Mouse (Mus musculus): ENCODE data around the gene Ackr1.

The Ackr1 gene

DNA sequence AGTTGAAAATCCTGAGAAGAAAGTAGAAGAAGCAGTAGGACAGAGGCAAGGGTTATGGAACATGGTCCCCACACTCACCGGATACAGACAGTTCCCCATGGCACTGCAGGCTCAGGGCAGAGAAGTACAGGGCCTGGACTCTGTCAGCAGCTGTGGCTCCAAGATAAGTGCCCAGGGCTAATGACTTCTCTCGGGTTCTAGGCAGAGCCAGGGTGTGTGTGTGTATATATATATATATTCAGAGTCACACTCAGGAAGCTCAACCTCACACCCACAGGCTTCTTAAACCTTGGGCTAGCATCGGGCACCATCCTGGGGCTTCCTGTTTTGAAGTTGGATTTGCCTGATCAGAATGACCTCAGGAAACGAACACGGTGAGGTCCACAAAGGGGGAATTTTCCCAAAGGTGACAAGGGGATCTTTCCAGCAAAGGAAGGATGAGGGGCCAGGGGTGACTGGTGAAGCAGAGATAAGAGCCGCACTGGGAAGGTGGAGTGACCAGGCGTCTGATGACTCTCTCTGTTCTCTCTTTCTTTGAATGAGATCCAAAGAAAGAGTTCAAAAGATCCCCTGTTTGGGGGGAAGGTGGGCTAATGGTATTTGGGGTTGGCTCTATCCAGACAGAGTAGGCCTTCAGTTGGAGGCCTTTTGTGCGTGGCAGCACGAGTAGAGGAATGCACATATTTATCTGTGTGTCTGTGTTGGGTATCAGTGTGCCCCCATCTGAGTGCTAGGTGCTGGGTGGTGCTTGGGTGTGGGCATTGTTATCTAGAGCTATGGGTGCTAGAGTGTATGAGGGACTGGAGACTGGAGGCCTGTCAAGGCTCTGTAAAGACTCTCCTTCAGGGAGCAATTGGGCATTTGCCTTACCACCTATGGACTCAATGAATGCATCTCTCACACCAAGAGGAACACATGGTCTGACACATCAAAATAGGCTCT, at the start of gene Ackr1:
Gene Ackr1, minus strand, starts transcription at position 439 of the 942 bp plus-strand sequence.
- DNase-seq (ENCODE audit: low spot score): peak; percentile 64

DNA sequence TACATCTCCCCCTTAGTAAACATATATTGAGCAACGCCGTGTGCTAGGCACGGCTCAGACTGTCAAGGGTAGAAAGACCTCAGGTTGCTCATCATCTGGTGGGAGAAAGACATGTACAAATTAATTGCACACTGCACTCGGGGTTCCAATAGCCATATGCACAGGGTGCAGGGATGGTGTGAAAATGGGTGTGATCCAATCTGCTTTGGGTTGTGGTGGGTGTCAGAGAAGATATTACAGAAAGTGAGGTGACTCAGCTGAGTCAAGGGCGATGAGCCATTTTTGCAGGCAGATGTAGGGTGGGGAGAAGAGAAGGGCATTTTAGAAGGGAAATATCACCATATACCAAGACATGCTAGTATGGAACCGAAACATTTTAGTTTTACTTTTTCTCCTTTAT, 47.9 kb upstream of the Ackr1 start:
- DNase-seq (ENCODE audit: low spot score): no peak

DNA sequence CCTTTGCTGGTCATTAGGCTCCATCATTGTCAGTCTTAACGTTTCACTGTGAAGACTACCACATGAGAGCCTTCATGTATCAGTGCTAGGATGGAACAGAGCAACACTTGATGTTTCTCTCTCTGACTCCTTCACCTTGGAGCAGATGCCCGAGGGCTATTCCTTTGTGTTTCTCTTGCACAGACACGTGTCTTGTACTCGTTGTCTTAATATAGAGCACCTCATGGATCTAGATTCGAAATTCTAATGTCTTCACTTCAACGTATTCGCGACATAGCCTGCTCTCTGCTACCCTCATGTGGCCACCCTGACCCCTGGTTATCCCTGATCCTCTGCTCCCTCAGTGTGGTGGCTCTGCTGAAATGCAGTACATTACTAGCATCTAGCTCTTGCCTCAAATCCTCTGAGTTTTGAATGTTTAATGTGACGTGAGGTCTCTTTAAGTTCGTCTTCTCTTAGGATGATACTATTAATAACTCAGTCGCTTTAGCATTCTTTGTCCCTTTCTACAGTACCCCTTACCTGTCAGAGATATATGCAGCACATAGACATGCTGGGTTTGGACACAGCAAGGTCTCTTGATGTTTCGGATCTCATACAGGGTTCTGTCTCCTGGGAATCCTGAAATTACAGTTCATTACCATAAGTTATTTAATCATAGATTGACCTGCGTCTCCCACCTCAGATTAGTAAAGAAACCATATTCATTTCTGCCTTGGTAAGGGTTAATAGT, 44.0 kb upstream of the Ackr1 start:
- DNase-seq (ENCODE audit: low spot score): peak; percentile 16

DNA sequence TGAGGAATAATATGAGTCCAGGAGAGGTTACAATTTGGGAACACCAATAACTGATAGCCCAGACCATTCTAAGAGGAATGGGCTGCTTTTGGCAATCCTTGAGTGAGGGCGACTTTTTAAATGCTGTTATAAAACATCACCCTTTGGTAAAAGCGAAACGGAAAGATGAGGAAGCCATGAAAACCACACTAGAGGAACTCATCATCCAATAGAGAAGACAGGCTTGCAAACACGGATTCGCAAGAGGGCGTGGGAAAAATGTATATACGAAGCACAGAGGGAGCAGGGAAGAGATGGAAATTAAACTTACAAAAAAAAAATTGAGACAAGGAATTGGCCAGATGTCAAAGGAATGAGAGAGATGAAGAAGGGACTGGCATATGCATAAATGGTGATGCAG, 40.5 kb upstream of the Ackr1 start:
- no peak for DNase-seq (ENCODE audit: low spot score)

DNA sequence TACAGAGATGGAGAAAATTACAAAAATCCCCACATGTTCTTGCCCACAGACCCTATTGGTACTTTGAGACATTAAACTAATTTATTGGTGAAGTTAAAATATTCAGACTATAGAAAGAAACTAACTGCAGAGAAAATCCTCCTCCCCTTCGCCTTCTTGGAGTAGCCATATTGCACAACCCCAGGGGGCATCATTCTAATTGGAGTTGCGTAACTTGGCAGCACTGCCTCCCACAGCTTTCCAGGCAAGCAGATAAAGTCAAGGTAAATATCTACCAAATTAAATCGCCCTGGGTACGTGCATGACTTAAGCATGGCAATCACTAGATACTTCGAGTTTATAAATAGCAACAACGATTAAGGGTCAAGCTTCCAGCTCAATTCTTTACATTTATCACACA, 38.0 kb upstream of the Ackr1 start:
- DNase-seq (ENCODE audit: low spot score): no peak

DNA sequence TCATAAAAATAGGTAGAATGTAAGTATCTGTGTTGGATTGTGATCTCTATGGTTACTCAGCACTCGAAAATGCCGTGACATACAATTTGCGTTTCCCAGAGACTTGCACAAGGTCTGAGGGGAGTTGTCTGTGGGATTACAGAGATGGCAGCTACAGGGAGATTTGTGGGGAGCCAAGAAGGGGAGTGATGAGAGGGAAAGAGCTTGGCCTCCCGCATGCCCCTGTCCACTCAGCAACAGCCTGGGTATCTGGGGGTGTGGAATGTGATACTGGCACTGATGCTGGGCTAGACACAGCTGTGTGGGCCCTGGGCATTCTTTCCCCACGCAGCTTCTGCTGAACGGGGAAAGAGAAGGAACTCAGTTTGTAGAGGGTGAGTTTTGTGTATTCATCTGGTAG, 36.9 kb upstream of the Ackr1 start:
- no peak for DNase-seq (ENCODE audit: low spot score)

DNA sequence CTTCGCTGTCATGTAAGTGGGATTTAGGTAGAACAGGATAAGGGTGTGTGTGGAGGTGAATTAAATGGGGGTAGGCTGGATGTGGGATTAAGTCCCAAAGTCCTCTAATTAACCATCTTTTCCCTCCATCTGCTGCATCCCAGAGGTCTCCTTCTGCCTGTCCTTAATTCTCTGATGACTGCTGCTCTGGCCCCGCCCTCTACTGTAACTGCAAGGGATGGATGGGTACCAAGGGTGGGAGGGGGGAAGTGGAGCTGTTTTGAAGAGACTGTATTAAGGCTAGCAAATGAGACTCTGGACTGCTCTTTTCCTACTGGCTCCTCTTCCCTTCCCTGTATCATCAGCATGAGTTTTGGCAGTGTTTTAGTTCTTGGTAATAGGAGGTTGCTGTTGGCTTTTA, 36.1 kb upstream of the Ackr1 start:
- no peak for DNase-seq (ENCODE audit: low spot score)

DNA sequence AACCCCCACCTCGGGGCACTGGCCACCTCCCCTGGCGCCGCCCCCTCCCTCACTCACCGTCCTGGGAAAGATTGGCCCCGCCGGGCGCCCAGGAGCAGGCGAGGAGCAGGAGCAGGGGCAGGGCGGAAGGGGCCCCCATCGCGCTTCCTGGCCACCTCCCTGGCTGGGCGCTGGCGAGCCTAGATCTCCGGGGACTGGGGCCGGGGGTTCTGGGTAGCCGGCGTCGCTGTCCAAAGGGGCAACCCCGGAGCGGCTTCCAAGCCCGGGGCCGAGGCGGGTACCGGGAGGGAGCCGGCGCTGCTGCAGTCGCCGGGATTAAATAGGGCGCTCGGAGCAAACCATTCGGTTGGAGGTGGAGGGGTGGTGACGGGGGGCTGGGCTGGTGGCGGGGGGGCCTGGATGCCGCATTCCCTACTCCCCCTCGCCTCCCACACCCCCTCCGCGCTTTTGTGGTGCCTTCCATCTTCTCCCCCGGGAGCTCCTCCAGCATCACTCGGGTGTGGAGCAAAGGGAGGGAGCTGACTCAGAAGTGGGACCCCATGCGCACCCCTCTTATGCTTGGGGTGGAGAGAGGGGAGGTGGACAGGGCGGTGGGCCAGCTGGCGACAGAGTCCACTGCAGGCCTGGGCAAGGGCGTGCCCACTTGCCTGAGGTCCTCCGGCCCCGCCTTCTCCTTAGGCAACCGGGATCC, 34.0 kb upstream of the Ackr1 start, which contains the start of gene Cadm3:
Gene Cadm3, minus strand, starts transcription at position 340 of the 691 bp plus-strand sequence.
- DNase-seq (ENCODE audit: low spot score): no peak

DNA sequence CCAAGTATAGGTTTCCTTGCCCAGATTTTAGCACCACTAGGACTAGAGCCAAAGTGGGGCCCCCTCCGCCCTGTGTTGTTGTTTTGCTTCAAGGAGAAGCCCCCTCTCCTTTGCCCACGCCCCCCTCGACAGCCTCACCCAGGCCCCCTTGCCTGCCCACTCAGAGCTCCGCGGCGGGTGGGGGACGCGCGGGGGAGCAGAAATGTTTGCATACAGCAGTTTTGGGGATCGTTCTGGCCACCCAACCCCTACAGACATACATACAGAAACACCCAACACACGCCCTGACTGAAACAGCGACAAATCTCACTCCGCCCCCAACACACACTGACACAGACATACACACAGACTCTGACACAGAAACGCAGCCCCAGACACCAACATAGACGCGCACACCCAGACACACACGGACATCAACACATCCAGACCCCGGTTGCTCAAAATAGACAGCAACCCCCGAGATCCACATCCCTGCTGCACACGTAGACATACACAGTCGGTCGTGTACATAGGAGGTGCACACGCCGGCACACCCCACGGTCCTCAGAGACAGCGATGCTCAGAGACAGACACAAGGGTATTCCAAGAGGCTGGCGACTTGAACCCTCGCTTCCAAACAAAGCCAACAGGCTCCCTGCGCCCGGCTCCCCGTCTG, 33.3 kb upstream of the Ackr1 start:
- DNase-seq (ENCODE audit: low spot score): no peak

DNA sequence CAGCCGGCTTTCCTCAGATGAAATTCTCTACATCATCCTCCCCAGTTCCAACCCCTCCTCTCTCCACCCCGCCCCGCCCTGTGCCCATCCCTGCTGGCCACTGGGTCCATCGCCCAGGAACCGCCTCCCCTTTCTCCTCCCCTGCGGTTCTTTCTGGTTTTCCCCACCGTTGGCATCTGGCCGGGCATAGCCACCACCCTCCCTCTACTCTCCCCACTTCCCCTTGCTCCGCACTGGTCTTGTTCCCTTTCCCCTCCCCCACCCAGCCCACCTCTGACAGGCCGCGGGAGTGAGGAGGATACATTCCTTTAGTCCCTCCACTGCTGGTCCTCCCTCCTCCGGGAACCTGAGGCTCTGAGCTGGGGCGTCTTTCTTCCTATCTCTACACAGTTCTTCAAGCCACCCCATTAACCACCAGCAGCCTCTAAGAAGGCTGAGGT, 32.4 kb upstream of the Ackr1 start:
- DNase-seq (ENCODE audit: low spot score): no peak

DNA sequence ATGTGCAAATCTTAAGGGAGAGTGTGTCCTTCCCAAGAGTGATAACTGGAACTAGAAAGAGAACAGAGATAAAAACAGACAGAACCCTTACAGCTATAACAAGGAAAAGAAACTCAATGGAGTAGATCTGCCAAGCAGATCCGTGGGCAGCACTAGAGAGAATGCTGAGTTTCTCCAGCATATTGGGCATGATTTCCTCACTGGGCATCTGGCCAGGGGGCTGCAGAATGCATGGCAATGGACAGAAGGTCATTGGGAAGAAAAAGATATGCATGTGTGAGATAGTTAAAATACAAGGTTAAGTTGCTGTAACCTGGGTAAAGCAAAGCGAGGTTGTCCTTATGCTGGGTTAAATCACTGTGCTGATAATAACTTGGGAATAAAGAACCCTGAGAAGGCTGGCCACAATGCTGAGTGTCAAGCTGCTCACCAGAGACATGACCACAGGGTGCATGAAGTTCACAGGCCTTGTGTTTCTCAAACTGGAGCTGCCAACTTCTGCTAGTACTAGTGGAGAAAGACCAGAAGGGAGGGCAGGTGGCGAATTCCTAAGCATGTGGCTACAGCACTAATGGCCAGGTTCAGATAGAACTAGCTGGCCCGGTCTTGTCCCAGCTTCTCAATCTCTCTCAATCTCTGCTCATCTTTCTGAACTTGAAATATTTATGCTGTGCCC, 30.7 kb upstream of the Ackr1 start:
- DNase-seq (ENCODE audit: low spot score): no peak

DNA sequence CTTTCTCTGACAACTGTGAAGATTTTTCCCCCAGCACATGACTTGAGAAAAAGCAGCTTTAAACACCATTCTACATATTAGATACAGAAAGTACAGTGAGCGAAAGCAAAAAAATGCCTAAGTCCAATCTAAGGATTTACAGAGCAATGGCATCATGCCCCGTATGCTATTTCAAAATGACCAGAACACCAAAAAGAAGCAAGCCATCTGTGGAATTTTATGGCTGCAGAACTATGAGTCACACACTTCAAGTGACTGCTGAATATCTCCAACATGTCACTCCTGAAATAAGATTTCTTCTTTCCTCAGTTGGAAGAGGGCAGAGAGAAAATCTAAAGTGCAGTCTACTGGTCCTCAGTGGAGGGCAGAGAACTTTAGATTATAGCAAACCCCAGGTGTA, 29.9 kb upstream of the Ackr1 start:
- DNase-seq (ENCODE audit: low spot score): no peak

DNA sequence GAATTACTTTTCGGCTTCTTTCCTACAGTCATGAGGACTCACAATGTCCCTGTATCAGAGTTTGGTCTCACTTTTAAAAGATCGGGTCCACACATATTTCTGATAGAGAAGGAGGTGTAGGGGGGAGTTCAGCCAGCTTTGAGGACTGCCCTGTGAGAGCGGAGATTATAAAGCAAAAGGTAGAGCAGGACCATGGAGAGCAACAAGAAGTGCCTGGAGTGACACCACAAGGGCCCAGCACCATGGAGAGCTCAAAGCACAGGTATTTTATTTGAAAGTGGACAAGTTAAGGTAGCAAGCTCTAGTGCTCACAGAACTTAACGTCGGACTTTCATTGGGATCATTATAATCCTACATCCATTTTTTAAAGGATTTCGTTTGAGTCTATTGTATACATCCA, 28.1 kb upstream of the Ackr1 start:
- no peak for DNase-seq (ENCODE audit: low spot score)

DNA sequence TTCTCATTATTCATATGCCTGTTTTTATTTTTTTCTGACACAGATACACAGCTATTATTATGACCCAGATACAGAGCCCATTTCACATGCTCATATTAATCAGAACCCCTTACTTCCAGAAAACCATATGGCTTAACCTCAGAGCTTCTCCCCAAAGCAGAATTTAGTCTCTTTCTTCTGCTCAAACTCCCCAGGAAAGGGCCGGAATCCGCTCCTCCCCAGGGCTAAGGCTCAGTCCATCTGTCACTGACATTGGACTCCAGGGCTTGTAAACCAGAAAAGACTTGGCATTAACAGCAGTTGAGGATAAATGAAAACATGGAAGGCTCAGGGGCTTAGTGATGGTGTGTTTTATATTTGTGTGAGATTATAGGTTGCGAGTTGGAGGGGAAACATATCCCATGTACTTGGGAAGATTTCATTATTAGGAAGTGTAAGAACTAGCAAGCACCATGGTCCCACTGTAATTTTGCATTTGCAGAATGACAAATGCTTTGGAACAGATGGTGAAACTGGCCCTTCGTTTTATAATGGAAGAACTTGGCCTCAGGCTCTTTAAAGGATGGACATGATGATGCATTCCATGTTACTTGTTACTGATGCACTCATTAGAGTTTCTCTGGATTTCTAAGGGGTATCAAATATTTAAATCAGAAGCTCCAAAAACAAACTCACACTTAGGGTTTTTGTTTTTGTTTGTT, 26.2 kb upstream of the Ackr1 start:
- DNase-seq (ENCODE audit: low spot score): no peak

DNA sequence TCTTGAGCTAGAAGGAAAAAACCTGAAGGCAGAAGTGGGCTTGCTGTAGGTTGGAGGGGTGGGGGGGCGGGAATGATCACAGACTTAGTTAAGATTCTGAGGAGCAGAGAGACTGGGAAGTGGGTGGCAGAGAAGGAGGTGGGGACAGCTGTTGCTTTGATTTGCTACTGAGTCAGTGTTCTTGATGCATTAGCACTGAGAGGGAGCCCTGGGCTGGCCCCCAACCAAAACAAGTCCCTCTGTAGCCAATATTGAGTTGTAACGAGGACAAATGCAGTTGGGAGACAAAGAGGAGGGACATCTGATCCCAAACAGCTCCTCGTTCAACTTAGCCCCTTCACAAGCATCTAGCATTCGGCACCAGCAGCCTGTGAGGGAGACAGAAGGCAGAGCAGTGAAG, 24.2 kb upstream of the Ackr1 start:
- DNase-seq (ENCODE audit: low spot score): no peak

DNA sequence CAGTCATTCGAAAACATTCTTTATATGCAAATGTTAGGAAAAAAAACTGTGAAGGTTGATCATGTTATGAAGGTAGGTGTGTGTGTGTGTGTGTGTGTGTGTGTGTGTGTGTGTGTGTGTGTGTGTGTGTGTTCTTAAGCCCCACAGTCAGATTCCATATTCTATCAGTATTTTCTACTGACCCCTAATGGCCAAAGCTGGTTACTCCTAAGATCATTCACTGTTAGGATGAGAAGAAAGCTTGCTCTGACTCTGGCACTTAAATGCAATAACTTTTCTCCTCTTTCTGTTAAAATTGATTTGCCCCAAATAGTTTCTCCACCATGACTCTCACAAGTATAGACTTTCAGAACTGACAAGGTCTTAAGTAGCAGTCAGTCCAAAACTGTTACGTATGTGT, 23.1 kb upstream of the Ackr1 start:
- no peak for DNase-seq (ENCODE audit: low spot score)

DNA sequence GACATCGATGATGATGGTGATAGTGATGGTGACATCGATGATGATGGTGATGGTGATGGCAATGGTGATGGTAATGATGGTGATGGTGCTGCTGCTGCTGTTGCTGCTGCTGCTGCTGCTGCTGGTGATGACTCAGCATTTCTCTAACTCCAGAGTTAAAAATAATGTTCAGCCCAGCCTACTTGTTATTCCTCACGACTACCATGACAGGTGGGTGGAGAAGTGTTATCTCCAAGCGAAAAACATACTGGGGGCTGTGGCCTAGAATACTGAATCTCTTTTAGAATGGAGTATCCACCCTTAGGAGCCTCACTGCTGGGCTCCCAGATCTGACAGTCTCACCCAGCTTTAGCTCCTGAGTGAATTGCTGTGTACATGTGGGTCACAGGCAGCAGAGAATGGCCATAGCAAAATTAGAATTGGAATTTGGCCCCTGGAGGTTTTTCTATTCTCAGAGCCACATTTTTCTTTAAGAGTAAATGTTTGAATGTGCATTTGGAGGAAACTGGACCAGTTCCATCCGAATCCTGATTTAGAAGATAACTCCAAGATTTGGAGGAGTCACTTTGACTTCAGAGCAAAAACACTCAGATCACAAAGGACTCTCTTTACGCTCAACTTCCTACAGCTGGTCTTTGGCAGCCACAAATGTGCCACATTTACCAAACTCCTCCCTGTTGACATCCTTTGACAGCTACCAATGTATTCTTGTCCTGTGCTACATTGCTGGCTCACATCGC, 21.7 kb upstream of the Ackr1 start:
- no peak for DNase-seq (ENCODE audit: low spot score)

DNA sequence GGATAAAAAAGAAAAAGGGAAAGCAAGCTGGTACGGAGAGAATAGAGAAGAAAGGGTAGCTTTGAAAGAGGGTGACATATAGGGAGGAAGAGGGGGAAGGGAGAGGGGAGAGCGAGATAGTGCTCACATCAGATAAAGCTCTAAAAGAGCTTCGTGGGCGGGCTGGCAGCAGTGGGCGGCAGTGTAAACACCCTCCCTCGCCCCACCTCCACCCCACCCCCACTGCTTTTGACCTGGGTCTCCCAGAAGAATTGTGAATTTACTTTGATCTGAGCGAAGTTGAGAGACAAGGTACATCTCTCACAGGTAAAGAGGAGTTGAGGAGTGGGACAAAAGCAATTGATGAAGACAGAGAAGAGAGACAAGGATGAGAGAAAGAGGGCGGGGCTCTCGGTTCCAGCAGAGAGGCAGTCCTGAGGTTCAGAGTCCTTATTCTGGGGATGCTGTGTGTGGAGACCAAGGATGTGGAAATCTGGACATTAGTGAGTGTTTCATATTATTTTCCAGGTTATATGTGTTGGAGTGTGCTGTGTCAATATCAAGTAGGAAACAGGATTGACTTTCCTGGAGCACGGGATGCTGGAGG, 16.9 kb upstream of the Ackr1 start, which contains the start of gene Aim2:
Gene Aim2, plus strand, starts transcription at position 508 of the 586 bp plus-strand sequence.
- no peak for DNase-seq (ENCODE audit: low spot score)

DNA sequence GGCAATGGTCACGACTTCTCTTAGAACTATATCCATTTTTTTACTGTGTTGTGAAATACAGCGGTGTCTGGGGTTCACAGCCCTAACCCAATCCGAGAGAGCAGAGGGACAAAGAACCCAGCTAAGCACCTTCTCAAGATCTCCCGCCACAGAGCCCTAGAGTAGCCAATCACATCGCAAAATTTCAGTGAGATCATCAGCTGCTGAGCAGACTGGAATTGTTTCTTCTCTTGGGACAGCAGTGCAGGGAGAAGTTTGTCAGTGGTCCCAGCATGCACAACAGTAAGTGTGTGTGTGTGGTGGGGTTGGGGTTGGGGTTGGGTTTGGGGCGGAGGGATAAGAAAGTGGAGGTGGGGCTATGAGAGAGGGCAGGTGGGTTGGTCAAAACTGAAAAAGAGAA, 16.4 kb upstream of the Ackr1 start:
- DNase-seq (ENCODE audit: low spot score): peak; percentile 50

DNA sequence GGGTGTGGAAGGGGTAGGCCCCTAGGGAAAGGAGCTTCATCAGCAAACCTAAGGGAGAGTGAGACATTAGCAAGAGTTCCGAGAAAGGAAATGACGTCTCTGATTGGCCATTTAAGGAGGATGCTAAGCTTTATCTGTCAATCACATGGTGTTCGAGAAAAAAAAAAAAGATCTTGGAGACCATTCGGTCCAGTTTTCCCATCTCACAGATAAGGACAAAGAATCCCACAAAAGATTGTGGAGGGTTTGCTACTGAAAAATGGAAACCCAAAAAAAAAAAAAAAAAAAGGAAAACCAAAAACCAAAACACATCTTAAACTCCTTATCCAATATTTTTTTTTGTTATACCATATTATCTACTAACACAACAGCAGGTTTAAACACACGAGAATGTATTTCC, 15.6 kb upstream of the Ackr1 start:
- no peak for DNase-seq (ENCODE audit: low spot score)

Data from spleen, adult 12 weeks (tissue).